Mouse (Mus musculus) cortical plate, adult 2 months (tissue): ENCODE data around the gene Gm5800. TPM values are rescaled to one million over a fixed set of nuclear protein-coding genes. Genes with fewer than 3 reads are reported as not detected.
"Not testable (repeated sequence)": the region's sequence is repeated elsewhere in the genome, so short reads cannot be mapped to it uniquely, and the experiment has no call there.

Experiments used
- H3K27ac ChIP-seq: fragments of 200-500 bp; 2 replicates; pipeline ENCODE4 v1.5.1; 2012; ENCODE audit warnings: low read length, control low read depth, inconsistent platforms; ENCODE audit not compliant: insufficient read depth
- H3K4me1 ChIP-seq: fragments of 200-500 bp; 2 replicates; pipeline ENCODE4 v1.6.1; 2011; ENCODE audit warnings: low read length; ENCODE audit not compliant: control insufficient read depth, insufficient read depth
- H3K4me3 ChIP-seq: fragments of 200-500 bp; 2 replicates; pipeline ENCODE4 v1.5.1; 2011; ENCODE audit warnings: mild to moderate bottlenecking, low read length, control low read depth; ENCODE audit not compliant: insufficient read depth
- CTCF ChIP-seq: fragments of 200-500 bp; IDR thresholded peaks from 2 replicates; pipeline ENCODE4 v1.5.1; 2011; ENCODE audit warnings: mild to moderate bottlenecking, control low read depth, low read length; ENCODE audit not compliant: insufficient read depth; ENCODE audit errors: extremely low read depth
- POLR2A ChIP-seq: fragments of 200-500 bp; IDR thresholded peaks from 2 replicates; pipeline ENCODE4 v1.6.1; 2011; ENCODE audit warnings: mild to moderate bottlenecking, low read length, control low read depth; ENCODE audit not compliant: insufficient read depth; ENCODE audit errors: extremely low read depth
- polyA plus RNA-seq: library from polyadenylated mRNA; depleted of rRNA; stranded (reverse); fragments of >200 nt; gene quantifications from 2 replicates; pipeline ENCODE4 v1.2.3, GENCODE M21; 2012; rRNA removed

Gm5800 gene
- not detected in 2 replicates for polyA plus RNA-seq

DNA sequence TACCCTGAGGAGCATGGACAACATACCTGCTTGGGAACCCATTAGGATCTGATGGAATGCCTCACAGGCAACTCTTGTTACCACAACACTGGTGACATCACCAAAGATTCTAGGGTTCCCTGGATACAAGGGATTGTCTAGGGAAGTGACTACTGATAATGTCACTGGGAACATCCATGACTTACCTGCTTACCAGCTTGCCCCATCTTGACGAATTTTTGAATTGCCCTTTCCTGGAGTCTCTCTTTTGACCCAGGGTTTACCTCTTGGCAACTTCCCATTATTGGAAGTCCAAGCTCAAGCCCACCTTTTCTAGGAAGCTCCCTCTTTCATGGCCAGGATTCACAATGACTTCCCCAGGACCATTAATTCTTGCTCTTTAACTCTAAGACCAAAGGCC is at the start of gene Gm5800:
Gene Gm5800 (minus strand): TSS at position 101 of the 400 bp plus-strand sequence.
- no peaks in the 10 kb centered on the region for H3K4me1 ChIP-seq
- H3K27ac ChIP-seq = no peak within 1 kb of the TSS
- TF ChIP-seq POLR2A = no peak
- TF ChIP-seq CTCF = no peak
- H3K4me3 ChIP-seq = no peak within 1 kb of the TSS

DNA sequence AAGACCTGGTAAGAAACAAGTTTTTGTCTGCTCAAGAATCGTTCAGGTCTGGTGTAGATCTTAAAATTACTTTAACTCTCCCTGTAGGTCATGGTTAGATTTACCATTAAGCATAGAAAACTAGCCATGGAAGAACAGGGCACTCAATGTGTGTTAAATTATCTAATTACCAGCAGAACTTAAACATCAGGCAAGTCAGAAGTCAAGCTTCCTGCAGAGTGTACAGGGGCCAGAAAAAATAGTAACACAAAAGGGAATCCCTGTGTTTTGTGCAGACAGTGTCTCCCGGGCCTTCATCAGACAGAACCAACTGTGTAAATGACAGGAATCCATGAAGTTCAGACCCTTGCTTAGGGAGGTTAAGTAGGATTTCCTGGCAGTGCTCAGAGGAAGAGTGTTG is 39.0 kb upstream of the Gm5800 start:
- TF ChIP-seq POLR2A = no peak
- TF ChIP-seq CTCF = no peak
- no peak overlapping the region for H3K4me3 ChIP-seq
- H3K27ac ChIP-seq = no peak overlapping the region

DNA sequence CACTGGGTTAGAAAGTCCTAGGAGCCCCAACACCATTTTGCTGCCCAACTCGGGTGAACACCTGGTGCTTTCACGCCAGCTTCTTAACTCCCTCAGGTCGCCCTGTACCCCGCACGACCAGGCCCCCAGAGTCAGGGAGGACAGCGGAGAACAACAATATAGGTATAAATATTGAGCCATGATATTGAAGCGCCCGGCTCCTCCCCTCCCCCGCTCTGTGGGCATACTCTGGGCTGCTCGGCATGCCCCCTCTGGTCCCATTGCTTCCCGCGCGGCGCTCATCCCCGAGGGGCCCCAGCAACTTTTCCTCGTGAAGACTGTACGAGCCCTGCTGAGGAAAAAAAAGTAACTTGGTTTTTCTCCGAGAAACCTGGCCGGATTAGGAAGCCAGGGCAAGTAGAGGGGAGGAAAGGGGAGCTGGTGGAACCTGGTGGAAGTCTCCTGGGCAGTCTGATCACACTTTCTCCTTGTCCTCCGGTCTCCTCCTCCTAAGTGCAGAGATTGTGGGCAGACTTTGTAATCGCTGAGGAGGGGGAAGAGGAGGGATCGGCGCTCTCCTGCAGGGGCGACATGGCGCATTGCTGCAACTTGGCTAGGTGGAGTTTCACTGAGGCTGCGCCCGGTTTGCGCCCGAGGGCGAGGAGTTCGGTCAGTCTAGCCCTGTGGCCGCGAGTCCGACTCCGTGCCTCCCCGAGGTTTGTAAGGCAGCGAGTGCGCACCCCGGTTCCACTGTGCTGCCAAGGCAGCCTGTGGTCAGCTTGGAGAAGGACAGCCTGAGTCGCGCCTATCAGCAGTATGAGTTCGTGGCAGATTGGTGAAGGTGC is 23.6 kb upstream of the Gm5800 start:
- no peaks in the 10 kb centered on the region for H3K4me1 ChIP-seq
- peak overlapping the region; percentile 5; the same call in 1 of the 2 replicates for H3K4me3 ChIP-seq
- H3K27ac ChIP-seq = no peak overlapping the region
- TF ChIP-seq CTCF = no peak
- no peak for TF ChIP-seq POLR2A

More for the DNA sequence above, 39.0 kb upstream of the Gm5800 start:
- H3K4me1 ChIP-seq = no peaks in the 10 kb centered on the region

DNA sequence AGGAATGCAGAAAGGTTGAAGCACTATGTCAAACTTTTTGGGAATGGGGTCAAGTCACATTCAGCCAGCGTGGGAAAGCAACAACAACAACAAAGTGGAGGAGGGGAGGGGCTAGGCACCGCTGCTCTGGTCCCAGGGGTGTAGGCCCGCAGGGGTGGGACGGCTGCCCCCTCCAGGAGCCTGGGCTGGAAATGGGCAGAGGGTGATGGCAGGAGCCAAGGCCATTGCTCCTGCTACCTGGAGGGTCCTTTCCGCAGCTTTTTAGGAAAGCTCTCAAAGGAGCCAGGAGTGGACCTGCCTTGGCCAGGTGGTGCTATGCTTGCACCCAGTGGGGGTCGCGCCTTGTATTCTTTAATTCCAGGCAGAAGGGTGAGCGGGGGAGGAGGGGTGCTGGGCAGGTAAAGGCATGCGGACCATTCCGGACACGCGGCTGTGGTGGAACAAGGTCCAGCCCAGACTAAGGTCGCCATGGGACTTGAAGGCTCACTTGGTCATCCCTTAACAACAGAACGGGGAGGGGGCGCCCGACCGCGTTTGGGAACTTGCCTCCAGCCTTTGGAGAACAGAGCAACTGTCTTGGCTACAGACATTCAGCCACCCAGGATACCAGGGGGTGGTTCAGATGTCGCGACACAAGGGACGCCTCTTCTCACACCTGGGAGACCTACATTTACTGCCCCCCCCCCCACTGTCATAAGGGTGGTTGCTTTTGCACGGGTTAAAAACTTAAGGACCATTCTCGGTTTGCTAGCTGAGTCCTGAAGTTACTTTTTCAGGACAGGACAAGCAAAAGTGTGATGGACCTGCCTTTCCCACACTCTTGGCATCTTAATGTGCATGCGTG is 22.4 kb upstream of the Gm5800 start:
- Histone ChIP-seq H3K4me1 (no peaks in the 10 kb centered on the region), H3K27ac (no peak overlapping the region), H3K4me3 (no peak overlapping the region; the same call in 1 of the 2 replicates)
- TF ChIP-seq CTCF (no peak), POLR2A (no peak)

DNA sequence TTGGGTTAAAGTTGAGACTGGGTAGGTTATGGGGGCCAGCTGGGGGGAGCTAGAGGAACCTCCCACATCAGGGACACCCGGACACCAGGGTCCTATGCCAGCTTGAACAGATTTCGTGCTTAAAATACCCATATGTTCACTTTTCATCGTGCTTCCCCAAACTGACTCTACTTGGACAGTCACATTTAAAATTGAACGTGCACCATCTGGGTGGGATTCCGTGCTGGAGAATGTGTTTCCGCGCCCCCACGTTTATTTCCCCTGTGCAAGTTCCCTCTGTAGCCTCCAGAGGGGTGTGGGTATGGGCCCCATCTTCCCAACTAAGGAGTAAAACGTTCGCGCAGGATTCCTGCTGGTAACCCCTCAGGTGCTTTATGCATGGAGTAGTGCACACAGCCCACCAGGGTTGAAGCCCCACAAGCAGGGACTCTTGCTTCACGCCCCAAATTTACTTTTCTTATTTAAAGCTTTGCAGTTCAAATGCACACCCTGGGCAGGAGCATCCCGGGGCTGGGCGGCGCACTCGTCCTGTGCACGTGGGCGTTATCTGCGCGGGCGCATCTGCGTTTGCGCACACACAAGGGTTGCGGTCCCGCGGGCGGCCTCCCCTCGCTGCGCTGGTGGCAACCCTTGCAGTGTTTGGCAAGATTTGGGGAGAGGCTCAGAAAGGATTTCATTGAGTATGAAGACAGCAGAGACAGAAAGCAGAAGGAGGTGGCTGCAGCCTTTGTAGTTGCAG is 21.6 kb upstream of the Gm5800 start:
- Histone ChIP-seq H3K4me1 (no peaks in the 10 kb centered on the region), H3K27ac (no peak overlapping the region), H3K4me3 (peak overlapping the region; percentile 3; the same call in 1 of the 2 replicates)
- no peak for TF ChIP-seq POLR2A
- TF ChIP-seq CTCF = no peak

DNA sequence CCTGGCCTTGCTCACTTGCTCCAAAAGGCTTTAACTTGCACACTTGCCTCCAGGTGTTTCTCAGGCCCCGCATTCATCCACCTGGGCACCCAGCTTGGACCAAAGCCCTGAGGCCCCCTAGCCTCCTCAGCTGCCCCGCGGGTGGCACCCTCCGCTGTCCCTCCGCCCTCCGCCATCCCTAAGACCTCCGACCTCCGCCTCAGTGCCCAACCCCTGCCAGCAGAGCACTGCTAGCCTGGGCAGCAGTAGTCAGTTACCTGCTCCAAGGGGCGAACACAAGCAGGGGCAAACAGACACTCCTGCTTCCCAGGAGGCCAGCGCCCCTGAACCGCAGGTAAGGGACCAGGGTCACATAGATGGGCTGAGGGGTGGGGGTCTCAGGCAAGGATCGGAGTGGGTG is 21.0 kb upstream of the Gm5800 start:
- no peaks in the 10 kb centered on the region for H3K4me1 ChIP-seq
- TF ChIP-seq CTCF (no peak), POLR2A (no peak)
- no peak overlapping the region for H3K27ac ChIP-seq
- H3K4me3 ChIP-seq = no peak overlapping the region

DNA sequence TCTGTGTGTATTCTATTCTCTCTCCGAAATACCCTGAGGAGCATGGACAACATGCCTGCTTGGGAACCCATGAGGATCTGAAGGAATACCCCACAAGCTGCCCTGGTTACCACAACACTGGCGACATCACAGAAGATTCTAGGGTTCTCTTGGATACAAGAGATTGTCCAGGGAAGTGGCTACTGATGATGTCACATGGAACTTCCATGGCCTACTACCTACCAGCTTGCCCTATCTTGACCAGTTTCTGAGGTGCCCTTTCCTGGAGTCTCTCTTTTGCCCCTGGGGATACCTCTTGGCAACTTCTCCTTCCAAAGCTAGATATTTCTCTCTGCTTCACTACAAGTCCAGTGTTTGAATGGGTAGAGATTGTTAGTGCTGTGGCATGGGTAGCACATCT is 21.6 kb downstream of the Gm5800 start, which contains the start of gene Gm17079:
Gene Gm17079 (minus strand): TSS at position 101 of the 400 bp plus-strand sequence.
- H3K4me3 ChIP-seq, H3K27ac ChIP-seq, H3K4me1 ChIP-seq: not testable (repeated sequence)

DNA sequence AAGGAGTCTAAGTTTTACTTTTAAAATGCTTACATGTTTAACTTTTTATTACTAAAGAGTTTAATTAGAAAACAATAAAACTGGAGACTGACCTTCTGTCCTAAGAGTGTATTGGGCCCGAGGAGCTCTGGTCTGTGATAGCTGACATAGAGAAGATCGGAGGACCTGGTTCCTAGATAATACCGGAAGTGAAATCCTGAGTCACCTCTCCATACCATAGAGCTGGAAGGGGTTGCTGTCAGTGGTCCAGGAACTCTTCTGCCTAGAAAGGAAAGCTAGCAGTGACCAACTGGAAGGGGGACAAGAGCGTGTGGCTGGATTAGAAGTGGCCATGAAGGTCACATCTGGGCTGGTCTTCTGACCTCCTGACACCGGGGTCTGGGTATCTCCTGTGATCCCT is 39.7 kb downstream of the Gm5800 start:
- Histone ChIP-seq H3K27ac (no peak overlapping the region), H3K4me1 (no peaks in the 10 kb centered on the region), H3K4me3 (no peak overlapping the region)
- TF ChIP-seq CTCF = no peak
- no peak for TF ChIP-seq POLR2A

Other genes with a start within 250 kb of the Gm5800 start
- gene Gm5622, start 164.4 kb downstream of the Gm5800 start, polyA plus RNA-seq = not detected in 2 replicates
- gene Gm17175, start 143.1 kb downstream of the Gm5800 start, polyA plus RNA-seq = not detected in 2 replicates
- not detected in 2 replicates for gene Gm17174, start 125.0 kb downstream of the Gm5800 start, polyA plus RNA-seq
- gene Gm17078, start 105.9 kb downstream of the Gm5800 start, polyA plus RNA-seq = not detected in 2 replicates
- not detected in 2 replicates for gene Gm4181, start 81.5 kb downstream of the Gm5800 start, polyA plus RNA-seq
- gene Gm17079, start 21.7 kb downstream of the Gm5800 start, polyA plus RNA-seq = not detected in 2 replicates
- gene Ang4, start 56.4 kb upstream of the Gm5800 start, polyA plus RNA-seq = not detected in 2 replicates
- not detected in 2 replicates for gene AY358078, start 82.9 kb upstream of the Gm5800 start, polyA plus RNA-seq
- gene Ear6, start 136.5 kb upstream of the Gm5800 start, polyA plus RNA-seq = not detected in 2 replicates
- 41.4 and 49.3 TPM in 2 replicates for gene Mettl17, start 167.7 kb upstream of the Gm5800 start, polyA plus RNA-seq
- gene Slc39a2, start 175.7 kb upstream of the Gm5800 start, polyA plus RNA-seq = 17.8 and 18.7 TPM in 2 replicates
- gene Ndrg2, start 197.0 kb upstream of the Gm5800 start, polyA plus RNA-seq = 955 and 1,100 TPM in 2 replicates
- gene Tppp2, start 201.2 kb upstream of the Gm5800 start, polyA plus RNA-seq = not detected in 2 replicates
- 0.17 and 0.21 TPM in 2 replicates for gene Rnase13, start 205.6 kb upstream of the Gm5800 start, polyA plus RNA-seq